Mouse (Mus musculus) gastrocnemius, adult 18-20 months (tissue): ENCODE data around the gene Olfr131. TPM values are rescaled to one million over a fixed set of nuclear protein-coding genes. Genes with fewer than 3 reads are reported as not detected.
"Not testable (repeated sequence)": the region's sequence is repeated elsewhere in the genome, so short reads cannot be mapped to it uniquely, and the experiment has no call there.

ENCODE experiments used
- DNase-seq: peaks from one replicate; pipeline ENCODE4 v3.0.0; 2021; ENCODE audit warnings: low spot score
- long read RNA-seq, 2 experiments: library from polyadenylated mRNA; stranded (forward); transcript quantifications; one replicate each; pipeline ENCODE4 v2.0.0; 2021
- total RNA-seq, 2 experiments: library from RNA; stranded (reverse); gene quantifications; 2 replicates each; pipeline ENCODE4 v1.2.3; 2021

Olfr131 gene
- not detected for total RNA-seq
- long read RNA-seq, experiment 1 = 0 reads
- long read RNA-seq, experiment 2 = 0 reads

DNA sequence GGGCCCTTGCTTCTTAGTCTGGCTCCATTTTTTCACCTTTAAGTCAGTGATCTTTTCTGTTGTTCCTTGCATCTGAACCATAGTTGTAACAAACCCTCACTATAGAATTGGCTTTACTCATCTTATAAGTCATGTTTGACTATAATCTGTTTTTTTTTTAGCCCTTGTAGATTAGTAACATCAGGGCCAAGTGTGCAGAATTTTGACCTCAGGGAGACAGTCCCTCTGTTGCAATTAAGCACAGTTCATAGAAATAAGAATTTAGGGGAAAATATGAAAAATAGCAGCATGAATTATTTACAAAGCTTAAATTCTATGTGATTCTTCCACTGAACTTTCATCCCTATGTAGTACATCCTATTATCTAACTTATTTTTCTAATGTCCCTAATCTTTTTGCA is at the start of gene Olfr131:
Olfr131 (minus strand) TSS at position 101 of the 400 bp plus-strand sequence.
- no peak for DNase-seq

- DNase-seq = no peak
Measured at GRCm38 (mm10) chr17:38134426-38134825, 45.9 kb upstream of the Olfr131 start, which contains the start of gene Olfr132. Olfr132 (minus strand) TSS chr17:38134526.

GRCm38 (mm10) chr17:38125371-38125770 is 36.9 kb upstream of the Olfr131 start:
- not testable (repeated sequence) for DNase-seq

GRCm38 (mm10) chr17:38124199-38124598 is 35.7 kb upstream of the Olfr131 start:
- DNase-seq = not testable (repeated sequence)

- no peak for DNase-seq
Measured at GRCm38 (mm10) chr17:38082364-38082763, 6.1 kb downstream of the Olfr131 start.

DNA sequence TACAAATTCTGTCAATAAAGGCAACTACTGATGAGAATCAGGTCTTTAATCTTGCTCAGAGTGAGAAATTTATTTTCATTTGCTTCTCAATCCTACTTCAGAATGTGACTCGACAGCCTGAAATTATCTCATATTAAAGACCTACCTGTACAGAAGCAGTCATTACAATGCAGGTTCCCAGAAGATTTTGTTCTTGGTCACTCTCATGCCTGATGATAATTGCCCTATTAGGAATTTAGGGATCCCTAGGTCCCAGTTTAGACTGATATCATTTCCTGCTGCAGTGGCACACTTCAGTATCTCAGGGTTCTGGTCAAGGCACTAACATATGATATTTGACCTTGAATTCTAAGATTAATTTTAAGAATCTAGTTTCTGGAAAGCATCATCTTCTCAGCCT is 24.9 kb downstream of the Olfr131 start, which contains the start of gene Olfr130:
Olfr130 (plus strand) TSS at position 301 of the 400 bp plus-strand sequence.
- DNase-seq = no peak

- no peak for DNase-seq
Measured at GRCm38 (mm10) chr17:38059979-38060378, 28.5 kb downstream of the Olfr131 start, which contains the start of gene Olfr129. Olfr129 (minus strand) TSS chr17:38060079.

Other genes with a start within 250 kb of the Olfr131 start
- gene Olfr126, start 241.2 kb downstream of the Olfr131 start, total RNA-seq = not detected
- not detected for gene Olfr127, start 188.3 kb downstream of the Olfr131 start, total RNA-seq
- gene Olfr128, start 168.1 kb downstream of the Olfr131 start, total RNA-seq = not detected
- not detected for gene Olfr761, start 135.6 kb downstream of the Olfr131 start, total RNA-seq
- gene Olfr129, start 28.6 kb downstream of the Olfr131 start, total RNA-seq = not detected
- not detected for gene Olfr130, start 24.8 kb downstream of the Olfr131 start, total RNA-seq
- not detected for gene Olfr132, start 45.8 kb upstream of the Olfr131 start, total RNA-seq
- not detected for gene Olfr133, start 56.6 kb upstream of the Olfr131 start, total RNA-seq
- not detected for gene Olfr134, start 82.7 kb upstream of the Olfr131 start, total RNA-seq
- gene Olfr135, start 115.6 kb upstream of the Olfr131 start, total RNA-seq = not detected
- gene Olfr138, start 172.3 kb upstream of the Olfr131 start, total RNA-seq = not detected
- not detected for gene Olfr137, start 218.9 kb upstream of the Olfr131 start, total RNA-seq
- gene Olfr136, start 241.1 kb upstream of the Olfr131 start, total RNA-seq = not detected